Mouse (Mus musculus) retina, adult 2 months (tissue): ENCODE results near the gene Rhox4a2.
"Not testable (repeated sequence)": the region's sequence is repeated elsewhere in the genome, so short reads cannot be mapped to it uniquely, and the experiment has no call there.

Source experiments
- DNase-seq: peaks from one replicate; pipeline ENCODE4 v3.0.0-alpha.2; 2012; ENCODE audit warnings: low read depth, low spot score

Rhox4a2 gene

DNA sequence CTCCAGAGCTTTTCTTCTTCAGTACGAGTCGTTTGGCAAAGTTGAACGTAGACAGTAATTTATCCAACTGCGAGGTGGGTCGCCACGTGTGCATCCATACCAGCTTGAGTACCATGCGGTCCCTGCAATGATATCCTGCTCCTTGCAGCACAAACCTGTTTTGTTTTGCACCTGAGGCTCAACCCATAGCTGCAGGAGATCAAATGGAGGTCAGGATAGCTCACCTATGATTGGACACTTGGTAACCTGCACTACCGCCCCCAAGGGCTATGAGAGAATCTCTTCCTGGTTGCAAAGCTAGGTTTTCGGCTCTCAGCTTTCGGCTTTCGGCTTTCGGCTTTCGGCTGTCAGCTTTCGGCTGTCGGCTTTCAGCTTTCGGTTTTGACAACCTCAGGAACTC is at the start of gene Rhox4a2:
Rhox4a2 (plus strand) TSS at position 301 of the 400 bp plus-strand sequence.
- not testable (repeated sequence) for DNase-seq

DNA sequence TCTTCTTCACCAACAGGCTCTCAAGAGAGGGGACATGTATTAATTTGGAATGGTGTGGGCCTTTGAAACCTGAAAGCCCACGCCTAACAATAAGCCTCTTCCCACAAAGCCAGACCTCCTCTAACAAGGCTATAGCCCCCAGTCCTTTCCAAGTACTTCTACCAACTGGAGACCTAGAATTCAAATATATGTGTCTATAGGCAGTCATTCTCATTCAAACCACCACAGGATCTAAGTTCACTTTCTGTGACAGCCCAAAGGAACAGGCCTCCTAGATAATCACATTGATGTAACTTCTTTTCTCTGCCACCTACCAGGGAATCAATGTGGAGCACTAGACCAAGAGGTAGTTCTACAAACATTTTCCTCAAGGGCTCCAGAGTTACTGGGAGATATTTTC is 10.9 kb upstream of the Rhox4a2 start, which contains the start of gene Rhox3a2:
Rhox3a2 (plus strand) TSS at position 301 of the 400 bp plus-strand sequence.
- DNase-seq: not testable (repeated sequence)

DNA sequence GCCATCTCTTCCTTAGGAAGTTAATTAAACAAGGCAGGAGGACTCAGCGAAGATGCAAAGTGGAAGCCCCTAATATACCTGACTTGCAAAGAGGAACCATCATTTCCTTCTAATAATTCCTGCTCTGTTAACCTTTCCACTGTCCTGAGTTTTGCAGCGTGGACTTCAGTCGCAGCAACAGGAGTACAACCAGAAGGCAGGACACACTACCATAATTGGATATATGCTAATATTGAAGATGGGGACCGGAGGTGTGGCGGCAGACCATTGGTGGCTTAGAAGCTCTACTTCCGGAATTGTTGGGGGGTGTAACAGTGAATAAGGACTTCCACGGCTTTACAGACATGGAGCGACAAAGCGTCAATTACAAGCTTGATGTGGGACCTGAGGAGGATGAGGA is 21.1 kb downstream of the Rhox4a2 start, which contains the start of gene Rhox2b:
Rhox2b (plus strand) TSS at position 301 of the 400 bp plus-strand sequence.
- not testable (repeated sequence) for DNase-seq

DNA sequence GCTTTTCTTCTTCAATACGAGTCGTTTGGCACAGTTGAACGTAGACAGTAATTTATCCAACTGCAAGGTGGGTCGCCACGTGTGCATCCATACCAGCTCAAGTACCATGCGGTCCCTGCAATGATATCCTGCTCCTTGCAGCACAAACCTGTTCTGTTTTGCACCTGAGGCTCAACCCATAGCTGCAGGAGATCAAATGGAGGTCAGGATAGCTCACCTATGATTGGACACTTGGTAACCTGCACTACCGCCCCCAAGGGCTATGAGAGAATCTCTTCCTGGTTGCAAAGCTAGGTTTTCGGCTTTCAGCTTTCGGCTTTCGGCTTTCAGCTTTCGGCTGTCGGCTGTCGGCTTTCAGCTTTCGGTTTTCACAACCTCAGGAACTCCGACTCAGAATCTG is 41.5 kb downstream of the Rhox4a2 start, which contains the start of gene Rhox4b:
Rhox4b (plus strand) TSS at position 301 of the 400 bp plus-strand sequence.
- DNase-seq: not testable (repeated sequence)
